Mouse (Mus musculus): Measurements from ENCODE around the gene Glp2r. TPM values are rescaled to one million over a fixed set of nuclear protein-coding genes. Genes with fewer than 3 reads are reported as not detected.

Gene Glp2r
- polyA plus RNA-seq, 1 experiment, result not detected

- no peak for TF ChIP-seq GATA1 (IDR thresholded peaks at IDR 0.05; ENCODE audit: low read length)
Measured at GRCm38 (mm10) chr11:67655236-67655959, 115.6 kb downstream of the Glp2r start.

GRCm38 (mm10) chr11:67654514-67654913, 116.4 kb downstream of the Glp2r start:
- TF ChIP-seq GATA1 (IDR thresholded peaks at IDR 0.05; ENCODE audit: low read length), result no peak

- no peak for TF ChIP-seq GATA1 (IDR thresholded peaks at IDR 0.05; ENCODE audit: low read length)
Measured at GRCm38 (mm10) chr11:67653521-67654090, 117.3 kb downstream of the Glp2r start.

- no peak for TF ChIP-seq GATA1 (IDR thresholded peaks at IDR 0.05; ENCODE audit: low read length)
Measured at GRCm38 (mm10) chr11:67652893-67653255, 118.1 kb downstream of the Glp2r start.

- TF ChIP-seq GATA1 (IDR thresholded peaks at IDR 0.05; ENCODE audit: low read length), result no peak
Measured at GRCm38 (mm10) chr11:67652194-67652892, 118.6 kb downstream of the Glp2r start.

GRCm38 (mm10) chr11:67651731-67652130, 119.2 kb downstream of the Glp2r start:
- TF ChIP-seq GATA1 (IDR thresholded peaks at IDR 0.05; ENCODE audit: low read length), result no peak

GRCm38 (mm10) chr11:67649971-67650707, 120.8 kb downstream of the Glp2r start:
- no peak for TF ChIP-seq GATA1 (IDR thresholded peaks at IDR 0.05; ENCODE audit: low read length)

GRCm38 (mm10) chr11:67648651-67649407, 122.1 kb downstream of the Glp2r start:
- TF ChIP-seq GATA1 (IDR thresholded peaks at IDR 0.05; ENCODE audit: low read length), result no peak

GRCm38 (mm10) chr11:67647745-67648144, 123.2 kb downstream of the Glp2r start:
- TF ChIP-seq GATA1 (IDR thresholded peaks at IDR 0.05; ENCODE audit: low read length), result no peak

- no peak for TF ChIP-seq GATA1 (IDR thresholded peaks at IDR 0.05; ENCODE audit: low read length)
Measured at GRCm38 (mm10) chr11:67644632-67645149, 126.3 kb downstream of the Glp2r start.

GRCm38 (mm10) chr11:67643465-67643864, 127.5 kb downstream of the Glp2r start:
- no peak for TF ChIP-seq GATA1 (IDR thresholded peaks at IDR 0.05; ENCODE audit: low read length)

GRCm38 (mm10) chr11:67642835-67643234, 128.1 kb downstream of the Glp2r start:
- no peak for TF ChIP-seq GATA1 (IDR thresholded peaks at IDR 0.05; ENCODE audit: low read length)

- no peak for TF ChIP-seq GATA1 (IDR thresholded peaks at IDR 0.05; ENCODE audit: low read length)
Measured at GRCm38 (mm10) chr11:67642421-67642820, 128.5 kb downstream of the Glp2r start.

GRCm38 (mm10) chr11:67640299-67640698, 130.7 kb downstream of the Glp2r start:
- TF ChIP-seq GATA1 (IDR thresholded peaks at IDR 0.05; ENCODE audit: low read length), result no peak

- TF ChIP-seq GATA1 (IDR thresholded peaks at IDR 0.05; ENCODE audit: low read length), result no peak
Measured at GRCm38 (mm10) chr11:67638401-67638800, 132.6 kb downstream of the Glp2r start.

All from G1E-ER4 (cell line).